Mouse (Mus musculus) common myeloid progenitor, adult 5-6 weeks (primary cell): ENCODE measurements at regions not wholly inside any gene's neighbourhood (a gene's known extent, or its start where the extent isn't known, plus 50 kb on each side); places are given as distances from the start of the nearest gene placed in this dataset.

Source experiments
- ATAC-seq: replicated peaks from 2 replicates; pipeline ENCODE4 v1.8.0; 2016; ENCODE audit warnings: low read depth, mild to moderate bottlenecking, moderate TSS enrichment, inconsistent platforms; ENCODE audit not compliant: poor library complexity, severe bottlenecking

DNA sequence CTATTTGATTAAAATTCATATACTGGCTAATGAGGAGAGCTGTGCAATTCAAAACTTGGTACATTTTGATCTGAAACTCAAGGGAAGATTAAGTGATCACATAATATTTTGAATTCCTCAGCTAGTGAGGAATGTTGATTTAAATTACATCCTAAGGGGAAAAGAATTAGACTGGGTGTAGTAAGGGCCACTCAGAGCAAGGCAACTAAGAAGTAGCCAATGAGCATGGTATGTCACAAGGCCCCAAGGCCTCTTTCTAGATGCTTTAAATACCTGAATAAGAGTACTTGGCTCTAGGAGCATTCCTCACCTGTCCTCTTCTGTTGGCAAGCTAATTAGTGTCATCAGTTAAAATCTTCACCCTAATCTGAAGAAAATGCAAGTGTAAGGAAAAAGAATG lies 887.3 kb upstream of the Acvr2a start:
- no peak for ATAC-seq

DNA sequence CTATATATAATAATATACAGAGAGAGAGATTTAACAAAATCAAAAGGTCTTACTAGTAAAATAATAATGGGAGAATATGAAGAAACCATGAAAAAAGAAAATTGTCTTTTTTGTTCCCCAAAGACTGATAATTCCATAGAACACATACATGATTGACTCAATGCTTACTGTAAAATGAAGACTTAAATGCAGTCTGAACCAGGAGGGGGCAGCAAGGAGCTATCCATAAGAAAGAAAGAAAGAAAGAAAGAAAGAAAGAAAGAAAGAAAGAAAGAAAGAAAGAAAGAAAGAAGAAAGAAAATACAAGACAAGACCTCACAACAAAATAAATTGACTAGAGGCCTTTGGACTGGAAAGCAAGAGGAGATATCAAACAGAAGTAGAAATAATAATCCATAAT lies 868.8 kb upstream of the Acvr2a start:
- no peak for ATAC-seq

DNA sequence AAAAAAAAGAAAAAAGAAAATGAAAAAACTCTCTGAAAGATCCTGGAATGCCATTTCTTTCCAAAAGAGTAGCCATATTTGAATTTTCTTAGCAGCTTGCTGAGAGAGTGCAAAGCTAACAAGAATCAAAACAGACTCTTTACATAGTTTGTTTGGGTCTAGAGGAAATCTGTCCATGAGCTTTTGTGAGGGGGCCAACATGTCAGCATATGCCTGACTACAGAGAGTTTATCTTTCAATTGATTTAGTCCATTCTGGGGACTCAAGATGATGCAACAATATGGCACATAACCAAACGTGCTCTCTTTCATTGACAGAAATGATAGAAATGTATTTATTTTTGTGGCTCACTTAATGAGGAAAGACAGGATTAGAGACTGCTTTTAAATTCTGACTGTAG lies 822.8 kb upstream of the Acvr2a start:
- ATAC-seq = no peak

DNA sequence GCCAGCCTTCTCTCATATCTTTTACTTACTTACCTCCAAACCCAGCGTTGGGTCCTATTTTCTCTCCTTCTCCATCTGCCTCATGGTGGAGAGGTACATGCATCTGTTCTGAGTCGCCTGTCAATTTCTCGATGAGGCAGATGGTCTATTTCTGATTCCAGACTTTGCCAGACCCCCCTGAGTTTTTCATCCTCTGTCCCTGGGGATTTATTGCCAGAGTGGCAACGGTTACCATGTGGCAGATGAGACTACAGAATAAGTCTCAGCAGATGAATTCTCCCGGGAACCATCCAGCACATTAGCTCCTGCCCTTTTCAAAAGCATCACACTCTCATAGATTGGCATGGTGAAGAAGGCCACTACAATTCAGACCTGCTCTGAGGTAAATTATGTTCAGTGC lies 819.7 kb upstream of the Acvr2a start:
- no peak for ATAC-seq

DNA sequence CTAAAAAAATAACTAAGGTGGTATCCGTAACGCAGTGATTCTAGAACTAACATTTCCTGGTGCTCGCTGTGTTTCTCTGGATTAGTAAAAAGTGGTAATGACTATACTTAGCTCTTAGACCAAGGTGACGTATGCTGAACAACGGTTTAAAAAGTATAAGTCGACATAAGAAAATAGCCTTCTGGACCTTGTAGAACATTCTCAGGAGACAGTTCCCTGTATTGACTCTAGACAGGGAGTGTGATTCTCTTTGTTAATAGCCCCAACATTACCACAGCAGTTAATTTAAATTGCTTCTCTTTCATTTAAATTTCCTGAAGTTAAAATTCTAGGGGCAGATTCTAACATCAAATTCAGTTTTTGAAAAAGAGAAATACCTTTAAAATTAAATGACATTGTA lies 812.7 kb upstream of the Acvr2a start:
- no peak for ATAC-seq

DNA sequence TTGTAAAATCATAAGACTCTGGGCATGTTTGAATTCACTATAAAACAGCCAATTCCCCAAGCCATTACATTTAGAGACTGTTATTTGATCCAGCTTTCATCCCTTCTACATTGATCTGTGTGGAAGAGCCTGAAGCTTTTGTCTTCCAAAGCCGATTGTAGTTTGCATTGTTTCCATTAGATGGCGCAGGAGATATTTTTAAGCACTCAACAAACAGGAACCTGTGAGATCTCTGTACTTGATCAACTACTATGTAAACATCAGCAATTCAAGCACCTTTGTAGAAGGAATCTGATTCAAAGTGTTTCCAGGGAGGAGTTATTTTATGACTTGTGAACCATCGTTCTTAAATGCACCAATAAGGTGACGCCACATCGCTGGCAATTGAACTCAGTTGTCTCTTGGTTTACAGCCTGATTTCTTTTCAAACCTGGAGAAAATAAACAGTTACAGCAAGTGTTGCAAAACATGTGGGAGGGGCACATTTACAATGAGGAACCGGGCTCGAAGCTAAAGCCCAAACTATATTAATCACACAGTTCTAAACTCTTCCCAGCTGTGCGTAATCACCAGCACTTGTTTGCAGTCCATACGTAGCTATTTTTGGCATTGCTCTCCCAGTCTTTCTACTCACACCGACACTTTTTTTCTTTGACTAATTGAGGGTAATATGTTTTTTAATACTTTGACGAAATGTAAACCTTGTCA lies 812.0 kb upstream of the Acvr2a start:
- peak; percentile 85 for ATAC-seq

DNA sequence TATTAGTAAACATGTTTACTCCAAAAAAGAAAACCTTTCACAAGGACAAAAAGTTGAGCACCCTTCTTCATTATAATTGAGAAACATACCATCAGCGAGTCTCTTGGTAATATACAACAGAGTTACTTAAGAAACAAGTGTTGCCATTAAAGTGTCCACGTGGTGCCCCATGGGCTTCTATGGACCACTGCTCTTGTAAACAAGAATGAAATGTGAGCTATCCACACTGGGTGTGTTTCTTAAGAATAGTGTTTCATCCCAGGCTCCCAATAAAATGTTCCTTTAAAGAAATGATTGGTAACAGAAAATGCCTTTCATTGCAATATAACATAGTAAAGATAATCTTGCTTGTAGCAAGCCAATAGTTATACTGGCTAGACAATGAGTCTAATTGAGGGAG lies 803.6 kb upstream of the Acvr2a start:
- ATAC-seq = no peak

DNA sequence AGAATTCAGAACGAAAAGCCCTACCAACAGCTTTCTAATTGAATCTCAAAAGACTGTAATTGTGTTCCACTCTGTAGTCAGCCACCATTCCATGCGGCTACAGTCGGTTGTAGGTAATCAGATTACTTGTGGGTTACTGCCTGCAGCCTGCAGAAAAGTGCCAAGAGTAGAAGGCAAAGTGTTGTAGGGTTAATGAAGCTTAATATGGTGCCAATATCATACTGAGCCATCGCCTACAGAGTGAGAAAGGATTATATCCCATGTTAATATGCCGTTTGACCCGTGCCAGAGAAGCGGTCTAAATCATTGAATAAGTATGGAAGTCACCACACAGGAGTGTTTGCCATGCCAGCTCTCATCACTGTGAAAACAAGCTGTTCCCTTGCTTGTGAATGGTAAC lies 786.4 kb upstream of the Acvr2a start:
- no peak for ATAC-seq

DNA sequence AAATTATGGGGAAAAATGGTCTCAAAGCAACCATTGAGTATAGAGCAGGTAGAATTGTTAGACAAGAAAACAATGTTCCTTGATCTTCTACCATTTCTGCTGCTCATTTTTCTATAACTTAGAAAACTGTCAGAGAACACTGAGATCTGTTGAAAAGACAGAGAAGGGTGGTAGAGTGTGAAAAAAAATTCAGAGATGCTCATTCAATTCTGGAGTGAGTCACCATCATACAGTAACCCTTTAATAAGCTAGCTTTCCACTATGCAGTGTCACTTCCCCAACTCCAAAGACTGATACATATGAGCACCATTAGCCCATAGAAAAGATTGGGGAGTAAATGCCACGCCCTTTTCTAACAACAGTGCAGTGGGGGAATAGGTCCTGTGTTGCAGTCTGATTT lies 752.5 kb upstream of the Acvr2a start:
- no peak for ATAC-seq

DNA sequence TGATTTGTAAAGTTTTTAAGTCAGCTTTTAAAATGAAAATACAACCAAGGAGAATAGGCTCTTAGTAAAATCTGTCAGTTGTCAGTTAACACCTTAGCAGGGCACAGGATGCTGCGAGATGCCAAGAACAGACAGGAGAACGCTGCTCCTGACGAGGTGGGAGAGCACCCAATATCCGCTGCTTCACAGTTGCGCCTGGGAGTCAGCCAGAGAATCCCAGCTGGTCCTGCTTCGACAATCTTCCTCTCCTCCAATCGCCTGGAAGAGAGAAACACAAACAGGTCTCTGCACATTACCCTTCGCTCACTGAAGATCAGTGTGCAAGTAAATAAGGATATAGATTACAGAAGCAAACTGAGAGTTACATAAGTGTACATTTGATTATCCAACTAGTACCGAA lies 750.5 kb upstream of the Acvr2a start:
- no peak for ATAC-seq

DNA sequence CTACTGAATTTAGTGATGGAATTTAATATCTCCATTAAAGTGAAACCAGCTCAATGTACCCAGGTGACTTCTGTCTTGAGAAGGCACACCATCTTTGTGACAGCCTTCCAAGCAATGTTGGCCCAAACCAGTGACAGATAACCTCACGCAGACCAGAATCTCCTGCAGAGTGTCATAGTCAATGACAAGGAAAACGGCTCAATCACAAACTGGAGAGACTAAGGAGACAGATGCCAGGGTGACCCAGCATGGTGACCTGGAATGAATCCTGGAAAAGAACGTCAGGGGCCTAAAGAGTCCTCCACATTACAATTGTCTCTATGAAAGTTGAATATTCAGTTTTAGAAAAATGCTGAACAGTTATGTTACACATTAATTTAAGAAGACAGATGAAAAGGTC lies 748.7 kb upstream of the Acvr2a start:
- no peak for ATAC-seq

DNA sequence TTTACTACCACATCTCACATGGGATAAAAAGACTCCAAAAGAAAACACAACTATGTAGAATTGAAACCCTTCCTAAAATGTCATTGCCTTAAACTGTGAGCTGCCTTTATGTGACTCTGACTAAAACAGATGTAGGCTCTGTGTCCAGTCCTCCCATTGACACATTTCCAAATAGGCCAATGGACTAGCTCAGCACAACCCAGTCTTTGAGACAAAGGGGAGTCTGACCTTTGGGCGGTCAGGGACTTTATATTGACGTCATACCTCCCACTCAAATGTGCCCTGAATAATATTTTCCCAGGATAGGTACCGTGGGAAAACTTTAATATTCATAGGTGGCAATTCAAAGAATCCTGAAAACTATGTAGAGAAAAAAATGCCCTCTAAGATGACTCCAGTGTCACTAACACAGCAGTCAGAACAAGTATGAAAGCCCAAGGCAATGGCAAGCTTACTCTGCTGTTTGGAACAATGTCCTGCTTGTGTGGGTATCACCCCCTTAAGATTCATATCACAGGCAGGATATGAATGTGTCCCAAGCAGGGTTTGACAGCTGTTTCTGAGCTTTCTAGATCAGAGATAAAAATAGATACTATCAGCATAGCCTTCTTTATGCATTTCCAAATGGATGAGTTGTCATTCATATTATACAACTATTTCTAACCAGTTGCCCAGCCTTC lies 731.6 kb upstream of the Acvr2a start:
- no peak for ATAC-seq

DNA sequence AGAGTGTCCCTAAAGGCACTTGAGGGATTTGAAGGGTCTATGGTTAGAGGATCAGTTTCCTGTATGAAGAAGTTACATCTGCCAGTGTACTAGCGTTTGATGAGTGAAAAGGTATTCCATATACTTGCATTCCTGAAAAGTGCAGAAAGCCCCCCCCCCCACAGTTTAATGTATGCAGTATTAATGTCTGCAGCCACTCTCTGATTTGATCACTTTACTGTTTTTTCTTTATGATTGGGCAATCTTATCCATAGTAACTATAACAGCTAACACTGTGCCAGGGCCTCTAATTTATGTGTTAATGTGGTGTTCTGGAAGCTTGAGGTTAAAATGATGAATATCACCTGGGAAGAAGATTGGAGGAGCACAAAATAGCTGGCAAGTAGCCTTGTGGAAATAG lies 715.6 kb upstream of the Acvr2a start:
- no peak for ATAC-seq

DNA sequence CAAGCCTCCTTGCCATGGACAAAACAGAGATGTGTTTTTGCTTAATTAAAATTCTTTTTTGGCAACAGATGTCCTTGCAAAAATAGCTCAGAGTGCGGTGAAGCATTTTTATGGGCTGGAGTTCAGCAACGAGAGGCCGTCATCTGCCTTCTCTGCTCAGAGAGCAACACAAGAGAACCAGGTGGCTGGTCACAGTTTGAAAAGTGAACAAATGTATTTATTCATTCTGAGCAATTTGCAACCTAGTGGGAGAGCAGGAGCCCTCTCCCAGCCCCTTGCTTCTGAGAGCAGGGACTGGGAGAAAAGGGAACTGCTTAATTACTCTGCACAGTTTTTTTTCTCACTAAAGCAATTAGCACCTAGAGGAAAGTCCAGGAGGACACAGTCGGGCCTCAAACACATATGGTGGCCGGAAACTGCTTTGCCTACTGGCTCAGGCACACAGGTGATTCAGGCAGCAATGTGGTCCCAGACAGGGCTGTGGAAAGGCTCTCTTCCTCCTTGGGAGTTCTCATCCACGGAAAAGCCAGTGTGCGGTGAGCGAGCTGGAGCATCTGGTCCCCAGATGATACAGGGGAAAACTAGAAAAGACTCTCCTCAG lies 714.9 kb upstream of the Acvr2a start:
- no peak for ATAC-seq

DNA sequence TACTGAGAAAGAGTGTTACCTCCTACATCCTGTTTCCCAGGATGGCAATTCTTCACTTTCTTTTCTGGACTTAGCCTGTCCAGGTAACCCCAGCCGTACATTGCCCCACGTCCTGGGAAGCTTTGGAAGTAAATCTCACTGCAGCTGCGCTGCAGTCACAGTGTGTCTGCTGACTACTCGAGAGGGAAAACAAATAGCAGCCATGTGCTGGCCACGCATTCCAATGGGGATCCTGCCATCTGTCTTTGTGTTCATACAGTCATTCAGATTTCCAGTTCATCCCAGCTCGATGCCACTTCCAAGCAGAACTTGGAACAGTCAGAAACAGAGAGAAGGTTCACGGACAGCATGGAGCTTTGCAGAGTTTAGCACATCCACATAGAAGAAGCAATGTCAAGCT lies 690.2 kb upstream of the Acvr2a start:
- ATAC-seq = no peak

DNA sequence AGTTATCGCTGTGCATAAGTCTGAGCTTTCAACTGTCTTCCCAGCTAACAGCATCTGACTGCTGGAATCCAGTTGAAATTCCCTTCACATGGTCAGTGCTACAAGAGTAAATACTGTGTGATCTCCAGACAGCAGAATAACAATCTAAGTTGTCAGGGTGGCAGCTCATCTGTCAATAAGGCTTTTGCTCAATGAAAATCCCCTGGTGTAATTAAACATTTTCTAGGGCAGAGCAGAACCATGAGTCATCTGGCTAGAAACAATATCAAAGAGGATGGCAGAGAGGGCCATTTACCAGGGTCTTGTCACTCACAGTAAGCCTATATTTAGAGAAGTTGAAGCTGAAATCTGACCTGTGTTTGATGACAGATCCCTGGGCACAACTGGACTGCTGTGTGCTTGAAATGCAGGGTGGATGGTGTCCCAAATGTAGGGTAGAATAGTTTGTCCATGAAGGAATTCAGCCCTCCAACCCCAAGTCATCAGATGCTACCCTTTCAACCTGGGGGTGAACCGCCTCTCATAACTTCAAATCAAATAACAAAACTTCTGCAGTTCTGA lies 675.8 kb upstream of the Acvr2a start:
- no peak for ATAC-seq

DNA sequence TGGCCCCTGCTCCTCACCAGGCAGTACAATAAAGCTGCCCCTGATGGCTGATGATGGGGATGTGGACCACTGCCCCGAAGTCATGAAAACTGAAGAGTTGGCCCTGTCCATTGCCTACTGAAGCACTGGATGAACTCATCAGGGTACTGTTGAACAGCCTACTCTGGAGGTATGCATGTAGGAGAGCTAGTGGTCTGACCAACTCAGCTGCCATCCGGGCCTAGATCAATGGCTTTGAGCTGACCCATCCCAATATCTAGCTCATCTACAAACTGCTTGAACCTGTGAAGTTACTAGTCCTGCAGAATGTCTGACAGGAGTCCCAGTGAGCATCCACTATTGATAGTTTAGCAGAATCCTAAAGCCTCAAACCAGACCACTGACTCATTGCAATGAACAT lies 672.6 kb upstream of the Acvr2a start:
- ATAC-seq = no peak

DNA sequence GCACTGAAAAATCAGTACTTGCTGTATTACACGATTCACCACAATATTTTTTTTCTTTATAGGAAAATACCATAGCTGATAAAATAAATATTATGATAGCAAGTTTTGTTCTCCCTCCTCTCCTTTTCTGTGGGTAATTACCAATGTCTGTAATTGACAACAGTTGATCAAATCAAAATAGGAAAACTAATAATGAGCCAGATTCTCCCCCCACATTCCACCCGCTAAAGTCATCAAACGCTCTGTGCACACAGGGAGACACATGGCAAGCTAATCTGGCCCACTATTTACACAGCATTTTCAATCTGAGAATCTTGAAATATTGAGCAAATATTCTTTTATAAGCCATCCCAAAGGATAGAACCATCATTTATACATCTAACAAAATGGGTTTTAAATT lies 659.2 kb upstream of the Acvr2a start:
- ATAC-seq = no peak

DNA sequence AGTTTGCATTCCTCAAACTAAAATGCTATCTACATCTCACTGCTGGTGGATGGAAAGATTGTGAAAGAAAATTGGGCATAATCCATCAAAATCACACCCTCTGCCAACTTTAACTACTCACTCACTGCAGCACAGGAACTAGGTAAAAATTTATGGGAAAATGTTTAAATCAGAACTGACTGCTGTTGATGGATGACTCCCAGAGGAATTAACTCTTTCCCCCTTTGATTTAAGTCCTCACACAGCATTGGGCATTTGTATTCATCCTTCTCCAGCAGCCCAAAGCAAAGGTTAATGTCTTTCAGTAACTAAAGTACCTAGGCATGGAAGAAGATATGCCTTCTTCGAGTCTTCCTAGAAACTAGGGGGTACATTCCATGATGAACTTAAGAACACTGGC lies 641.3 kb upstream of the Acvr2a start:
- ATAC-seq = no peak

DNA sequence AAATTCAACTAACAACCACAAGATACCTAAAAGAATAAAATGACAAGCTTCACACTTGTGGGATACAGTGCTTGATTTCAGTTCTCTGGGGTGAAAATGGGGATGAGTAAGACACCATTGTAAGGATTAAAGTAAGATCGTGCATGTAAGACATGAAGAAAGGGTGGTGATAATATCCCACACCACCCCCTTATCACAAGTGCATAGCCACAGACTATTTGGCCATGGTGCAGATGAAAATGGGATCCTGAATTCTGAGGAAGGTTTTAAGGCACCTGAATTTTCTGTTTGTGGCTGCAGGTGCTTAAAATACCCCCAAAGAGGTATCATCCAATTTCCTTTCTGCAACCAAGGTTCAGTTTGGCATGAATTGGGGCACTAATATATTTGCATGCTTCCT lies 627.7 kb upstream of the Acvr2a start:
- no peak for ATAC-seq

DNA sequence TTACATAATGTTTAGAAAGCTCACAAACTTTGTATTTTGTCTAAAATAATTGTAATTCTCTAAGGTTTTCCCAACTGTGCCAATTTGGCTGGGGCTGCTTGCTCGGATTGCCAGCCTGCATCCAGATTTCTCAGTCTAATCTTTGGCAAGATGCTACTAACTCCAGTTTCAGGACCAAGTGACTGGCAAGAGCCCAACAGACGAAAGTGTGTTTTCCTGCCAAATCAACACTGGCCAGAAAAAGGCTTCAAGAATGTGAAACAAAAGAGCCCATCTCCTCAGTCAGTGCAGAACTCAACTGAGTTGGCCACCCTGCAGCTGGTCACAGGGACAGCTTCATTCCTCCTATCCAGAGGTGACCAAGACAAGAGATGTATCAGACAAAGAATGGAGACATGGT lies 627.3 kb upstream of the Acvr2a start:
- ATAC-seq = no peak

DNA sequence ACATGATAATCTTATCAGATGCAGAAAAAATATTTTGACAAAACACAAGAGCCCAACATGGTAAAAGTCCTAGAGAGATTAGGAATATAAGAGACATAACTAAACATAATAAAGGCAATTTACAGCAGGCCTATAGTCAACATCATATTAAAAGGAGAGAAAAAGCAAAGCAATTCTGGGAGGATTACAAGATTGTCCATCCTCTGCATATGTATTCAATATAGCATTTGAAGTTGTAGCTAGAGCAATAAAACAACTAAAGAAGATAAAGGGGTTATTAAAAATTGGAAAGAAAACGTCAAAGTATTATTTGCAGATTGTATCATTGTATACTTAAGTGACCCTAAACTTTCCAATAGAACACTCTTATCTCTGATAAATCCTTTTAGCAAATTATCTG lies 602.1 kb upstream of the Acvr2a start:
- no peak for ATAC-seq
